Mouse (Mus musculus): ENCODE measurements around the gene Spata13. TPM values are rescaled to one million over a fixed set of nuclear protein-coding genes. Genes with fewer than 3 reads are reported as not detected.
A peak's percentile ranks its signal among the peaks of the same experiment; 100 is the strongest.

Spata13 gene
- total RNA-seq, 2 experiments from 2014 or later: 20.2 to 33.5 TPM

- no peak for ATAC-seq (replicated peaks; ENCODE audit: poor library complexity)
Measured at GRCm38 (mm10) chr14:60671504-60671903, 37.7 kb downstream of the Spata13 start.

- no peak for ATAC-seq (replicated peaks; ENCODE audit: poor library complexity)
Measured at GRCm38 (mm10) chr14:60675697-60676096, 41.9 kb downstream of the Spata13 start.

- no peak for ATAC-seq (replicated peaks; ENCODE audit: poor library complexity)
Measured at GRCm38 (mm10) chr14:60676625-60677314, 43.0 kb downstream of the Spata13 start.

GRCm38 (mm10) chr14:60682361-60683023, 48.7 kb downstream of the Spata13 start:
- ATAC-seq (replicated peaks; ENCODE audit: poor library complexity): no peak

- ATAC-seq (replicated peaks; ENCODE audit: poor library complexity): no peak
Measured at GRCm38 (mm10) chr14:60683989-60684388, 50.2 kb downstream of the Spata13 start.

- ATAC-seq (replicated peaks; ENCODE audit: poor library complexity): no peak
Measured at GRCm38 (mm10) chr14:60686733-60687132, 52.9 kb downstream of the Spata13 start.

GRCm38 (mm10) chr14:60687241-60687640, 53.4 kb downstream of the Spata13 start:
- no peak for ATAC-seq (replicated peaks; ENCODE audit: poor library complexity)

DNA sequence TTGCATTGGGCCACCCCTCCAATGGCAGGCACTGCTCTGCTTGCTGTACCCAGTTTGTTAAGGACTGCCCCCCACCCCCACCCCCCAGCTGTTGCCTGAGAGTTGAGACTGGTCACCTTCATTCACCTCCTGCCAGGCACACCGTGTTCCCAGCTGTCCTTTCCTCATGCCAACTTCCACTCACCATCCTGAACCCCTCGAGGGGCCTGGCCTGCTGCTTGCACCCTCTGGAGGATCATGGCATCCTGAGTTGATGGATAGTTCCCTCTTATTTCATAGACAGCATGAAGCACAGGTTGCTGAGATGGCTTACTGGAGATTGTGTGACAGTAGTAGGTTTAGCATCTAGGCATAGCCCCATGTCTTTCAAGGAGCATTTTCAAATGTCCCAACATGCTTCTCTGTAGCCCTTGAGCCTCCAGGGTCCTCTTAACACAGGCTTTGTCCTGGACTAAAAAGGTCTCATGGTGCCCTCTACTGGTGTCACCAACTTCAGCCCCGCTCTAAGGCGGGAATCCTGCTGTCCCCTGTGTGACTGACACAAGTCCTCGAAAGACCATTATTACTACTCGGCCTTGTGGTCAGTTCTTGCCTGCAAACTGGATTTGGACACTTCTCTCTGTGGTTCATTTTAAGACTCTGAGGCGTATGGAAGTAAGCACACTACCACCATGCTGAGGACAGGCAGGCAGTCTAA, 54.9 kb downstream of the Spata13 start:
- ATAC-seq (replicated peaks; ENCODE audit: poor library complexity): peak; percentile 78

- ATAC-seq (replicated peaks; ENCODE audit: poor library complexity): no peak
Measured at GRCm38 (mm10) chr14:60689768-60690167, 56.0 kb downstream of the Spata13 start.

DNA sequence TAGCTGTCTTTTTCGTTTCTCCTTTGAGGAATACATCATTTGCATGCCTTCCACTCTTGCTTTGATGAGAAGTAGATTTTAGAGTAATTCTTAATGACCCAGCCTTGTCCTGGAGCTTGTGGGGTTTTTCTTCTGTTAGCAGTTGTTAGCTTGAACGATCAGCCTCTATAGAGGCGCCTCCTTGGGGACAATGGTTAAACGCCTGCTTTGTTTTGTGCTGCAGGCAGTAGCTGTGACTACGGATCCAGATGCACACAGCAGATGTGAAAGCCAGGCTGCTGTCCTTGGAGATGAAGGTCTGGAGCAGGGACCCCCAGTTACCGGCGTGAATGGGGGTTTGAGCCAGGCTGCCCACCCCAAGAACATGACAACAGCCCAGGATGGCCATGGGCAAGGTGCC, 56.8 kb downstream of the Spata13 start:
- ATAC-seq (replicated peaks; ENCODE audit: poor library complexity): no peak

DNA sequence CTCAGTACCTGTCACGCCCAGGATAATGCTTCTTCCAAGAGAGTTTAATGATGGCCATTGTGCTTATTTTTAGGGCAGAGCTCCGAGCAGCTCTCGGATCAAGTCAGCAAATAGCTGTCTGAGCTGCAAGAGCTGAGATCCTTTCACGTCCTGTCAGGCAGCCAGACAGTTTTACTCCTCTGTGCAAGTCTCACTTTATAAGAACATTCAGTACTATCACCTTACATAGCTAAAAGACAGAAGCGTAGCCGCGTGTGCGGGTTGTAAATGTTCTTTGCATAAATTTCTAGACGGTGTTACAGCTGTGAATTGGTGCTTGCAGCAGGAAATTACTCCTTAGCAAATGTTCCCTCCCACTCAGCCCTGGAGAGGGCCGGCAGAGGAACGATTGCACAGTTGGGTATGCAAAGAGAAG, 59.3 kb downstream of the Spata13 start:
- ATAC-seq (replicated peaks; ENCODE audit: poor library complexity): no peak

DNA sequence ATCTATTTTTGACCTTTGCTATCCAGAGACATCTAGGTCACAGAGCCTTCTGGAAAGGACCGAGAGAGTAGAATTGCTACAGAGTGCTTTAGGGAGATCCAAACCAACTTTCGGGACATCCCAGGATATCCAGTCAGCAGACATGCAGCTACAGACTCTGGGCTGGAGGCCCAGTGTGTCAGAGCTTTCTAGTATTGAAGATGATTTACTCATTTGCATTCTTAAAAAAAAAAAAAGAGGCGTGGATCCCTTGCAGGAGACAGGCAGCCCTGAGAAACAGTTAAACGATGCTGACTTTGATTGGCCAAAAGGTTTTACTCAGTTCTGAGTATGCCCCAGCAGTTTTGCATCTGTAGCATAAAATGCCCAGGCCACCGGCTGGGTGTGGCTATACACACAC, 59.9 kb downstream of the Spata13 start:
- no peak for ATAC-seq (replicated peaks; ENCODE audit: poor library complexity)

GRCm38 (mm10) chr14:60694215-60694997, 60.6 kb downstream of the Spata13 start:
- peak; percentile 63; the same call in 1 of the 2 replicates for ATAC-seq (replicated peaks; ENCODE audit: poor library complexity)

DNA sequence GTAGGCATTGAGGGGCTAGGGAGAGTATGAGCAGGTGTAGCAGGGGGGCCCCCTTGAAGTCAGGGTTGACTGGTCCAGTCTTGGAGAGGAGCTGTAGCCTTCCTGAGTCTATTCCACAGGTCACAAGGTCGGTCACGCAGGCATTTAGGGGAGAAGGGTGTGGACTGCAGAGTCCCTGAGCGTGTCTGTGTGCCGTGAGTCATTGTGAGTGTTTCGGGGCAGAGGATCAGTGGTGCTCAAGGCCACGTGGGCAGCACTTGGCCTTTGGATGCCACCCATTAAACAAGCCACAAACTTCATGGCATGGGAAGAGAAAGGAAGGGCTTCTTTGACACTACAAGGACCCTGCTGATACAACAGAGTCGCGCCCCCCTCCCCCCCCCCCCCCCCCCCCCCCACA, 63.5 kb downstream of the Spata13 start:
- ATAC-seq (replicated peaks; ENCODE audit: poor library complexity): no peak

DNA sequence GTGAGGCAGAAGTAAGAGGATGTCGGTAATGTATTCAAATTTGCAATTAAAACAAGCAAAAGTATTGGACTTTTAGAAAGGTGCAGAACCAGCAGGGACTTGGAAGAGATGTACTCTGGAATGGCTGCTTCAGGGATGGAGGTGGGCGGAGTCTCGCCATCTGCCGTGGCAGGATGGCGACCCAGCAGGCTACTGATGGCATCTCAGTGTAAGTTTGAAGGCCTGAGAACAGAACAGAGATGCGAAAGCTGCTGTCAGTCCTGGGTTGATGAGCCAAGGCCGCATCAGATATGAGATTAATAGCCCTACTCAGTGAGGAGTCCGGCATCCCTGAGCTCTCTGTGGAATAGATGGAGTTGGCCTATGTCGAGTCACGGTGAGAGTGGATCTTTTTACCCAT, 65.2 kb downstream of the Spata13 start:
- no peak for ATAC-seq (replicated peaks; ENCODE audit: poor library complexity)

- no peak for ATAC-seq (replicated peaks; ENCODE audit: poor library complexity)
Measured at GRCm38 (mm10) chr14:60702377-60703140, 68.8 kb downstream of the Spata13 start.

GRCm38 (mm10) chr14:60704510-60704909, 70.7 kb downstream of the Spata13 start:
- ATAC-seq (replicated peaks; ENCODE audit: poor library complexity): peak; percentile 42

GRCm38 (mm10) chr14:60704961-60705360, 71.2 kb downstream of the Spata13 start:
- ATAC-seq (replicated peaks; ENCODE audit: poor library complexity): peak; percentile 52

DNA sequence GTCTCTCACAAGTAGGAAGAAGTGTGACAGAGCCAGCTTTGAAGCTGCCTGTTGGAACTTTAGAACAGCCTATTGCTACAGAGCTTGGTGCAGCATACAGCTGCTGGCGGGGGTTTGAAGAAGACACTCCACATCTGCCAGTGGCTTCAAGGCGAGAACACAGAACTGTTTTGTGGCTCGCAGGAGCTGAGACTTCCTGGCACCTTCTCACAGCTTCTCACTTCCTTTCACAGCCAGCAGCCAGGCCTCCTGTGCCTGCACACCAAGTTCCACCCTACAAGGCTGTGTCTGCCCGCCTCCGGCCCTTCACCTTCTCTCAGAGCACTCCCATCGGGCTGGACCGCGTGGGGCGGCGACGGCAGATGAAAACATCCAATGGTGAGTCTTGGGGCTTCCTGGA, 75.4 kb downstream of the Spata13 start:
- peak; percentile 49 for ATAC-seq (replicated peaks; ENCODE audit: poor library complexity)

GRCm38 (mm10) chr14:60709749-60710148, 75.9 kb downstream of the Spata13 start:
- ATAC-seq (replicated peaks; ENCODE audit: poor library complexity): no peak

Measured in megakaryocyte progenitor cell, adult 5-6 weeks (primary cell).